Mouse (Mus musculus): ENCODE results near the gene Noxred1. TPM values are rescaled to one million over a fixed set of nuclear protein-coding genes. Genes with fewer than 3 reads are reported as not detected.
"Not testable (repeated sequence)": the region's sequence is repeated elsewhere in the genome, so short reads cannot be mapped to it uniquely, and the experiment has no call there.

The Noxred1 gene
- total RNA-seq (2021): 1 to 10 TPM; 1.7 to 2.0 TPM
- long read RNA-seq, experiment 1, partial matches to known transcripts: 0 of 2 reads
- long read RNA-seq, experiment 1, other reads (novel, unspliced or antisense): 2 of 2 reads
- long read RNA-seq, experiment 2, partial matches to known transcripts: 0 of 2 reads
- long read RNA-seq, experiment 2, other reads (novel, unspliced or antisense): 2 of 2 reads

DNA sequence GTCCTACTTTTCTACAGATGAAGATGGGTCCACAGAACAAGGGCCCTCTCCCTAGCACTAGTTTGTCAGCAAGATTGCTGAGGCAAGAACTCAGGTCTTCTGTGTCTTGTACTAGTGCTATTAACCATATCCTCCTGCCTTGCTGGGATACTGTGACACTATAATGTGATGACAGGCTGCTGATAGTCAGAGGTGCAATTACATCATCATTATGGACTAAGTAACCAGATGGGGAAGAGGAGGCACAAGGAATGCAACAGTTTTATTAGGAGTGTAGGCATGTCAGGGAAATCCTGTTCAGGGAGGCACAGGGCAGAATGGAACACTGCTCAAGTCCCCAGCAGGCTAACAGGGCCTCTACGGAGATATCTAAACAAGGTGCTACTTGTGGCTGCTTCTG is at the start of gene Noxred1:
TSS of gene Noxred1 (minus strand) at position 101 of the 400 bp plus-strand sequence.
- Histone ChIP-seq H3K27ac (no peak within 1 kb of the TSS), H3K4me3 (no peak within 1 kb of the TSS)
- no peak for TF ChIP-seq CTCF (conservative IDR thresholded peaks at IDR 0.05)
- no peak for DNase-seq (ENCODE audit: low spot score in 2 of 2)

DNA sequence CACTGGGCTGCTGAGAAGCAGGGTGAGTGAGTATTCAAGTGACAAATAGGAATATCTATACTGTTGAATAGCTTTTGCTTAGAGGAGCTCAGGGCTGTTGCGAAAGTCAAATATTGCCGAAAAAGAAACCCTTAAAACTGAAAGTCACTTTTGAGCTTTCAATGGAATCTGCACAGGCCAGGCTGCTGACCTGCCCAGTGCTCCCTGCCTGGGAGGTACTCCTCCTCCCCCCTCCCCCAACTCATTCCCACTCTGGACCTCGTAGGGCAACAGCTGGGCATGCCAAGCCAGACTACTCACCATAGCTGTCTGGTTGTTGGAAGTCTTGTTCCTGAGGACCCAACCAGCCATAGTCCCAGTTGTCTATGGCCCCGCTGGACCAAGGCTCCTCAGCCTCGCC is 46.2 kb upstream of the Noxred1 start:
- DNase-seq (ENCODE audit: low spot score in 2 of 2): no peak
- Histone ChIP-seq H3K4me3 (no peak overlapping the region), H3K27ac (no peak overlapping the region)
- no peak for TF ChIP-seq CTCF (conservative IDR thresholded peaks at IDR 0.05)

DNA sequence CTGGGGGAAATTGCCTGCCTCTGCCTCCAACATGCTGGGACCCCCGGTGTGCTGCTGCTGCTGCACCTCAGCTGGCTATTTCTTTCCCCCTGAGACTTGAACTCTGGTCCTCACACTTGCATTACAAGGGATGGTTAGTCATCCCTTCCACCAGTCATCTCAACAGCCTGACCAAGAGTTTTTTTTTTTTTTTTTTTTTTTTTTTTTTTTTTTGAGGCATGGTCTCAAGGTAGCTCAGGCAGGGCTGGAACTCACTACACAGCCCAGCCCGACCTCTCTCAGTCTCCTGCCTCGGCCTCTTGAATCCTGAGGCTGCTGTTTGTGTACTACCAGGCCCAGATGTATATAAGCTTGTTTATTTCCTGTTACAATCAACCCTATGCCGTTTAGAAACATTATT is 45.7 kb upstream of the Noxred1 start:
- H3K4me3 ChIP-seq: no peak overlapping the region
- no peak for TF ChIP-seq CTCF (conservative IDR thresholded peaks at IDR 0.05)
- DNase-seq (ENCODE audit: low spot score in 2 of 2): no peak
- no peak overlapping the region for H3K27ac ChIP-seq

DNA sequence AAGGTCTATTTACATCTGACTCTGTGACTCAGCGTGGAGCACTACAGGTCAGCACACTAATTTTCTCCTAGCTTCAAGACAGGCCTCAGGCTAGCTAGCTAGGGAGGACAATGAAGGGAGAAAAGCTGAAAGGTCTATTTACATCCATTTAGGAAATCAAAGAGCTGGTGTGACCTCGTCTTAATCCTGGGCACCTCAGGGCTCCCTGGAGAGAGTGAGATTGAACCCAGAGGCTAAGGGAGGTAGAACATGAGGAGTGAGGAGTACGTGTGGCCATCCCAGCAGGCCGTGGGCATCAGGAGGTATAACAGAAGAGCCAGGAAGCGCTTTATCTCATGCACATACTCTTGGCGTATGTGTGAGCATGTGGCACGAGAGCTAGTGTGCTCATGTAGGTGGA is 45.2 kb upstream of the Noxred1 start:
- no peak overlapping the region for H3K4me3 ChIP-seq
- no peak for DNase-seq (ENCODE audit: low spot score in 2 of 2)
- no peak for TF ChIP-seq CTCF (conservative IDR thresholded peaks at IDR 0.05)

DNA sequence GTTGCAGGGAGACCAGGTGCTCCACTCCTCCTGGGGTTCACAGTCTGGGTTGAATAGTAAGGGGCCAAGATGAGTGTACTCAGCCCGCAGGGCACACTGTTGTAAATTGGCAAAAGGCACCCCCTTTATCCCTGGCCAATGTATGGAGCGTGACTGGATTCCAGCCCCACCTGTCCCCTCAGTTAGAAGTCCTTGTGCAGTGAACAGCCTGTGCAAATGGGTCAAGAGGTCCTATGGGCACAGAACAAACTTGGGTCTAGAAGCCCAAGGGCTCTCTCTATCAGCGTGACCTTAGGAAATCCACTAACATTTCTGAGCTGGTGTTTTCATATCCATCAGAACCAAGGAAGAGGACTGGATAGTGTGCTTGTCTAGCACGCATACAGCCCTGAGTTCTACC is 44.2 kb upstream of the Noxred1 start:
- Histone ChIP-seq H3K4me3 (no peak overlapping the region), H3K27ac (no peak overlapping the region)
- no peak for TF ChIP-seq CTCF (conservative IDR thresholded peaks at IDR 0.05)
- DNase-seq (ENCODE audit: low spot score in 2 of 2): no peak

More for the DNA sequence above, 45.2 kb upstream of the Noxred1 start:
- no peak overlapping the region for H3K27ac ChIP-seq

DNA sequence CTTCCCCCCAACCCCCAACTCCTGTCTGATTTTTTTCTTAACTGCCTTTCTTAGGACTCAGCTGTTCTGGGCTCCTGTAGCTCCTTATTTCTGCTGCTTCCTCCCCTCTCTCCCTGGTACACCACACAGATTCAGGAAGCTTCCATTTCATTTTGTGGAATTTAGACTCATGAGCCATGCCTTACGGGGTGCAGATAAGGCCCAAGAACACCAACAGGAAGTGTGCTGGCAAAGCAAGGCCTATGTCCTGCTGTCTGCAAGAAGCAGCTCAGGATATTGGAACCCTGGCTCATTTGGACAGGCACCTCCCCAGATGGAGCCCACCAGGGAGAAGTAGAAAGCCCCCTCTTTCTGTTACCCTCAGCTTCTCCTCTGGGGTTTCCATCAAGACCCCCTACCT is 43.2 kb upstream of the Noxred1 start:
- no peak for TF ChIP-seq CTCF (conservative IDR thresholded peaks at IDR 0.05)
- no peak overlapping the region for H3K27ac ChIP-seq
- no peak overlapping the region for H3K4me3 ChIP-seq
- DNase-seq (ENCODE audit: low spot score in 2 of 2): no peak

DNA sequence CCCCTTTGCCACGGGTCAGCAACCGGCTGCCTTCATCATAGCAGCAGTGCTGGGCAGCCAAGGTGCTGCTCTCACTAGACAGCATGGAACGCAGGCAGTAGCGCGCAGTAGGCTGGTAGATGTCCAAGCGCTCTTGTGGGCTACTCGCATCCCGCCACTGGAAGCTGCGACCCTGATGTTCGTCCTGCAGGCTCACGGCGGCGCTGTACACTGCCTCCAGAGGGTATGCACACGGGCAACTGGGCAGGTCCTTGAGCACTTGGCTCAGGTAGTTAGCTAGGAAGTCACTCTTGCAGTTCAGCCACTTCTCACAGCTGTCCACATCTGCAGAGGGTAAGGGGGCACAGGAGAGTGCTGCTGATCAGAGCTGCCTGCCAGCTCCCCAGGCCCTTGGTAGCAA is 41.3 kb upstream of the Noxred1 start:
- no peak for DNase-seq (ENCODE audit: low spot score in 2 of 2)
- Histone ChIP-seq H3K27ac (no peak overlapping the region), H3K4me3 (no peak overlapping the region)
- peak; percentile 36 for TF ChIP-seq CTCF (conservative IDR thresholded peaks at IDR 0.05)

DNA sequence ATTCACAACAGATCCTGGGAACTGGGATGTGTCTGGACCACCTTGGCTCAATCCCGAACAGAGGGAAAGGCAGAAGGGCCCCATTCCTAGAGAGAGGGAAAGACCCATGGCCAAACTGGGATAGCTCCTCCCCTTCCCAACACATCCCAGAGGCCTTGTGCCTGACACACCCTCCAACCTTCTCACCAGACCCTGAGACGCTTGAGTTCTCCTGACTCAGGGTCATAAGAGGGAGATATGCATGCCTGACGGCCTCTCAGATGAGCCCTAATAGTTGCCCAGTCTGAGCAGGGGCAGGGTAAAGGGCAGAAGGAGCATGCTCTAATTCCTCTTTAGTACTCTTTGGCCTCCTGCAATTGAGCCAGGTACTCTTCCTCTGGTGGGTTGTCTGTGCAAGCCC is 40.8 kb upstream of the Noxred1 start:
- Histone ChIP-seq H3K27ac (no peak overlapping the region), H3K4me3 (no peak overlapping the region)
- DNase-seq (ENCODE audit: low spot score in 2 of 2): no peak
- no peak for TF ChIP-seq CTCF (conservative IDR thresholded peaks at IDR 0.05)

DNA sequence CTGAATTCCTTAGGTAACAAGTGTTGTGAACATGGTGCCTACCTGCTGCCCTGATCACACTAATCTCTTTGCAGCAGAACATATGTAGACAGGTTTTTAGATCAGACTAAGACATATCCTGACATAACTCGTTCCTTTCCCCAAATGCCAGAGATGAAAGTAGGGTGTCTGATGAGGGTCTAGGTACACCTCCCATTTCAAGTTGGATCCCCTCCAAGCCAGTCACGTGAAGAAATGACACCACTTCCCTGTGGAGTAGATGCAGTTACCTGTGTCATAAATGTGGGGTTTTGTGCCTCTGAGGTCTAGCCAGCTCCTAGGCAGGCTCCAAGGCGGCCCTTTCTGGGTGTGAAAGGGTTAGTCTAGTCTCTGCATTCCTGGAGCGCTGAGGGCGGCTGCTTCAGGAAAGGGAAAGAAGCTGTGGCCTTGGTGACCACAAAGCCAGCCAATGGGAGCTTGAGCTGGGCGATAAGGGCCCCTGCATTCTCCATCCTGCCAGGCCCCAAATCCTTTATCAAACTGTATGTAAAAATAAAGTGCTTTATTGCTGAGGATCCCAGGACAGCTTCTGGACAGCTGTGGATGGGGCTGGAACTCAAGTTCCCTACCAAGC is 39.7 kb upstream of the Noxred1 start:
- H3K4me3 ChIP-seq: no peak overlapping the region
- no peak overlapping the region for H3K27ac ChIP-seq
- DNase-seq (ENCODE audit: low spot score in 2 of 2): no peak
- no peak for TF ChIP-seq CTCF (conservative IDR thresholded peaks at IDR 0.05)

DNA sequence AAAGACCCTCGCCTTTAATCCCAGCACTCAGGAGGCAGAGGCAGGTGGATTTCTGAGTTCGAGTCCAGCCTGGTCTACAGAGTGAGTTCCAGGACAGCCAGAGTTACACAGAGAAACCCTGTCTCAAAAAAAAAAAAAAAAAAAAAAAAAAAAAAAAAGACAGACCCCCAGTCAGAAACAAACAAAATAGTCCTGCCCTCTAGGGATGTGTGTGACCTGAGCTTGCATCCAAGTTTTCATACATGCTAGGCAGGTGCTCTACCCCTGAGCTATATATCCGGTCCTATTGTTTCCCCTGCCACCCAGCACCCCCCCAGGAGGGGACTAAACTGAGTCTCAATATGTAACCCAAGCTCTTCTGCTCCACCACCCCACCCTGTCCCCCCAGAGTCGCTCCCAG is 38.7 kb upstream of the Noxred1 start:
- not testable (repeated sequence) for H3K27ac ChIP-seq; DNase-seq (ENCODE audit: low spot score in 2 of 2); H3K4me3 ChIP-seq

DNA sequence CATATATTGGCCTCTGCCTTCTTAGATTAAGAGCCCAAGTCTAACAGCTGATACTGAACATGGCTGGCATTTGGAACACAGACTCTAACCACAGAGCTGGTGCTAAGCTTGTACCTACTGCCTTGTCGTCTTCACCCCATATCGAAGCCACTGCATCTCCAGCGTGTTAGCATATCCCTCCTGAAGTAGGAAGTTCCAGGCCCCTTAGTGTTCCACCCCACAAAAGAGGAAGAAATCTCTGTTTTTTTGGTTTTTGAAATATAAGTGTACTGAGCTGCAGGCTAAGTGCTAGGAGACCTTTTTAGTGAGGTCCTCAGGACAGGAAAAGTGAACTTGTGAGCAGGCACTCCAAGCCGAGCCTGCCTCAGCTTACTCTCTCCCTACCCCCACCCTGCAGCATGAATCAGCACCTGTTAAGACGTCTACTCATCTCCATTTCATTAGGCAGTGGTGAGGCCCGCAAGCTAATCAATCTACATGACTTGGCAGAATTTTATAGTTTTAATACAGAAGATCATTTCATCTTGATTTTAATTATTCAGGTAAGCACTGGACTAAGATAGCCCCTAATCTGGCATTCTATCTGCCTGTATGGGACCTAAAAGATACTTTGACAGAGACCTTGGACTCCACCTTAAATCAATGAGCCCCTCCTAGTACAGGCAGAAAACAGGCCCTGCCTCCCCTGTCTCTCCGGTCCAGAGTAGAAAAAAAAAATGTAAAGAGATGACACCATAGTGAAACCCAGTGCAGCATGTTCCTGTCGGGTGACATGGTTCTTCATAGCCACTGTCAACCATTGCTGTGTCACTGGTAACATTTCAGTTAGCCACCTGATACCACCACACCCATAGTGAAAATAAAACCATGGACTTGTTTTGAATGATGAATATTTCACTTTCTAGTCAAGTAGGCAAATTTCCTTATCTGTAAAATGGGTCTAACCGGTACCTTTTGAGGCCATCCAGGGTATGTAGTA is 36.6 kb upstream of the Noxred1 start:
- no peak for TF ChIP-seq CTCF (conservative IDR thresholded peaks at IDR 0.05)
- DNase-seq (ENCODE audit: low spot score in 2 of 2): no peak
- no peak overlapping the region for H3K27ac ChIP-seq
- no peak overlapping the region for H3K4me3 ChIP-seq

DNA sequence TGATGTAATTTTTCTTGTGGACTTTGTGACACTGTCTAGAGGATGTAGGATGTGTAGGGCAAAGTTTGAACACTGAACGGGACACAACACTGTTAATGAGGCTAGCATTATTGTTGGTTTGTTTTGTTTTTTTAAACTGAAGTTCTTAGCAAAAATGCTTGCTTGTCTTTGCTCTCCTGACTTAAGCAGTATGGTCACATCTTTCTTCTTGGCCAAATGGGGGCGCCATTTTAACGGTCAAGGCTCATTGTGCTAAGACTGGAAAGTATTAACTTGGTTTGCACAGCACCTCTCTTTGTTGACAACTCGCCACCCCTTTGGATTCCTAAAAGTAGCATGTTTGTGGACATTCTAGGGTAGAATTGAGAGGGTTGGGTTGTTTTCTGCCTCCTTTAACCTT is 29.1 kb upstream of the Noxred1 start:
- DNase-seq (ENCODE audit: low spot score in 2 of 2): peak in 1 of 2 experiments; percentile 49
- no peak overlapping the region; the same call in 1 of the 2 replicates for H3K27ac ChIP-seq

More for the DNA sequence above, 29.1 kb upstream of the Noxred1 start:
- H3K4me3 ChIP-seq: peak overlapping the region; percentile 88
- TF ChIP-seq CTCF (conservative IDR thresholded peaks at IDR 0.05): peak; percentile 74
